Mouse (Mus musculus) embryonic stem cell, embryonic (primary cell): ENCODE data around the gene Dynlrb2.

ENCODE experiments used
- CTCF ChIA-PET, 4 experiments: fragments of 300-600 bp in 2 of 4; fragments of 350-600 bp in 2 of 4; sonication (Branson Sonifier 250); formaldehyde crosslinking; loops; one replicate each; lab custom pipeline; 2022; ENCODE audit warnings: inconsistent platforms in 2 of 4; lab: Charles Lee
- POLR2A ChIA-PET, 4 experiments: fragments of 300-600 bp in 2 of 4; fragments of 350-600 bp in 2 of 4; sonication (Branson Sonifier 250); formaldehyde crosslinking; loops; one replicate each; lab custom pipeline; 2022; ENCODE audit warnings: antibody characterized with exemption in 4 of 4, inconsistent platforms in 1 of 4; lab: Charles Lee

Dynlrb2 gene

GRCm38 (mm10) chr8:116522104-116522767 is 17.5 kb downstream of the Dynlrb2 start:
- ChIA-PET POLR2A (interaction anchor here in 2 of 4 experiments (0.7 kb wide), 2 partner anchors 25 to 67 kb away, joined by 3 to 9 read pairs; no protein-coding TSS in a partner anchor), CTCF (no interaction called here)

GRCm38 (mm10) chr8:116524915-116525314 is 20.1 kb downstream of the Dynlrb2 start:
- CTCF ChIA-PET: no interaction called here
- POLR2A ChIA-PET: interaction anchor here in 1 of 4 experiments (0.6 kb wide), 1 partner anchor 1685 kb away, joined by 3 read pairs; no protein-coding TSS in a partner anchor

GRCm38 (mm10) chr8:116528736-116529135 is 24.0 kb downstream of the Dynlrb2 start:
- ChIA-PET CTCF (interaction anchor here in 1 of 4 experiments (0.8 kb wide), 1 partner anchor 45 kb away, joined by 4 read pairs; no protein-coding TSS in a partner anchor), POLR2A (no interaction called here)

- ChIA-PET CTCF (interaction anchor here in 3 of 4 experiments (0.5 to 1.4 kb wide), 8 partner anchors 10 to 1035 kb away, joined by 3 to 5 read pairs (median 3); partner anchors contain the start of gene 1700030J22Rik (in 1 of the 3)), POLR2A (no interaction called here)
Observed at GRCm38 (mm10) chr8:116533081-116533480, 28.3 kb downstream of the Dynlrb2 start.

GRCm38 (mm10) chr8:116536786-116537185 is 32.0 kb downstream of the Dynlrb2 start:
- CTCF ChIA-PET: interaction anchor here in 1 of 4 experiments (1.0 kb wide), 1 partner anchor 36 kb away, joined by 3 read pairs; no protein-coding TSS in a partner anchor
- POLR2A ChIA-PET: no interaction called here

GRCm38 (mm10) chr8:116538763-116539162 is 34.0 kb downstream of the Dynlrb2 start:
- ChIA-PET CTCF (no interaction called here), POLR2A (no interaction called here)

- CTCF ChIA-PET: no interaction called here
- POLR2A ChIA-PET: no interaction called here
Observed at GRCm38 (mm10) chr8:116540136-116540535, 35.4 kb downstream of the Dynlrb2 start.

- ChIA-PET CTCF (interaction anchor here in 1 of 4 experiments (0.6 to 0.8 kb wide), 2 partner anchors 10 to 336 kb away, joined by 3 to 5 read pairs; no protein-coding TSS in a partner anchor), POLR2A (interaction anchor here in 1 of 4 experiments (0.5 kb wide), 1 partner anchor 1026 kb away, joined by 4 read pairs; no protein-coding TSS in a partner anchor)
Observed at GRCm38 (mm10) chr8:116542842-116543241, 38.1 kb downstream of the Dynlrb2 start.

- ChIA-PET CTCF (interaction anchor here in 1 of 4 experiments (0.6 to 0.8 kb wide), 2 partner anchors 11 to 336 kb away, joined by 3 to 5 read pairs; no protein-coding TSS in a partner anchor), POLR2A (no interaction called here)
Observed at GRCm38 (mm10) chr8:116543366-116543765, 38.6 kb downstream of the Dynlrb2 start.

GRCm38 (mm10) chr8:116552255-116552654 is 47.5 kb downstream of the Dynlrb2 start:
- ChIA-PET POLR2A (interaction anchor here in 1 of 4 experiments (0.6 kb wide), 1 partner anchor 221 kb away, joined by 3 read pairs; no protein-coding TSS in a partner anchor), CTCF (no interaction called here)

GRCm38 (mm10) chr8:116552778-116553177 is 48.0 kb downstream of the Dynlrb2 start:
- ChIA-PET POLR2A (no interaction called here), CTCF (no interaction called here)
